Mouse (Mus musculus) myocyte (in vitro differentiated cells): Measurements from ENCODE around the gene Zswim7.

Experiments used
- E2F4 ChIP-seq: IDR thresholded peaks from one replicate; pipeline ENCODE4 v1.6.1; 2011; ENCODE audit warnings: mild to moderate bottlenecking, control low read depth, moderate library complexity; ENCODE audit not compliant: insufficient read depth
- MAX ChIP-seq: IDR thresholded peaks from one replicate; pipeline ENCODE4 v1.6.1; 2011; ENCODE audit warnings: low read depth, mild to moderate bottlenecking, control low read depth
- MYOD1 ChIP-seq, 3 experiments: IDR thresholded peaks; one replicate each; pipeline ENCODE4 v1.6.1; 2011; ENCODE audit warnings: control low read depth in 2 of 3, low read depth in 2 of 3, mild to moderate bottlenecking in 2 of 3, moderate library complexity in 1 of 3; ENCODE audit not compliant: insufficient read length in 2 of 3, control insufficient read depth in 1 of 3
- MYOG ChIP-seq, 3 experiments: IDR thresholded peaks; one replicate each; pipeline ENCODE4 v1.6.1; 2011; ENCODE audit warnings: control low read depth in 2 of 3, low read depth in 2 of 3, mild to moderate bottlenecking in 2 of 3; ENCODE audit not compliant: insufficient read length in 2 of 3, control insufficient read depth in 1 of 3, insufficient read depth in 1 of 3
- POLR2A ChIP-seq: IDR thresholded peaks from one replicate; pipeline ENCODE4 v1.6.1; 2011; ENCODE audit warnings: low read depth, mild to moderate bottlenecking, control low read depth, moderate library complexity; ENCODE audit not compliant: insufficient read length
- POLR2AphosphoS2 ChIP-seq: IDR thresholded peaks from one replicate; pipeline ENCODE4 v1.6.1; 2011; ENCODE audit warnings: low read depth, control low read depth; ENCODE audit not compliant: insufficient read length
- REST ChIP-seq: IDR thresholded peaks from one replicate; pipeline ENCODE4 v1.6.1; 2011; ENCODE audit warnings: mild to moderate bottlenecking, control low read depth, moderate library complexity; ENCODE audit not compliant: insufficient read depth, insufficient read length
- TCF12 ChIP-seq: IDR thresholded peaks from one replicate; pipeline ENCODE4 v1.6.1; 2011; ENCODE audit warnings: mild to moderate bottlenecking, control low read depth; ENCODE audit not compliant: poor library complexity, insufficient read depth, severe bottlenecking
- USF1 ChIP-seq: IDR thresholded peaks from one replicate; pipeline ENCODE4 v1.6.1; 2011; ENCODE audit warnings: low read depth, mild to moderate bottlenecking, control low read depth, moderate library complexity

- no peak for TF ChIP-seq POLR2A
- TF ChIP-seq MYOD1 (IDR thresholded peaks at IDR 0.05; ENCODE audit: control insufficient read depth in 1 of 3, insufficient read length in 2 of 3, low read depth in 2 of 3), result no peak
- TF ChIP-seq MYOG (IDR thresholded peaks at IDR 0.05; ENCODE audit: control insufficient read depth in 1 of 3, insufficient read depth in 1 of 3, insufficient read length in 2 of 3, low read depth in 2 of 3), result no peak
- no peak for TF ChIP-seq MAX
- TF ChIP-seq TCF12, result no peak
- TF ChIP-seq REST, result no peak
- no peak for TF ChIP-seq E2F4
- TF ChIP-seq USF1, result no peak
- no peak for TF ChIP-seq POLR2AphosphoS2
These were observed 36.7 kb downstream of the Zswim7 start for GRCm38 (mm10) chr11:62244471-62244870.
